Mouse (Mus musculus) ovary, adult 2 months (tissue): ENCODE results near the gene Tspan7. TPM values are rescaled to one million over a fixed set of nuclear protein-coding genes. Genes with fewer than 3 reads are reported as not detected.

Experiments
- polyA plus RNA-seq: library from polyadenylated mRNA; depleted of rRNA; stranded (reverse); fragments of >200 nt; gene quantifications from 2 replicates; pipeline ENCODE4 v1.2.3, GENCODE M21; 2012; rRNA removed

Gene Tspan7
- polyA plus RNA-seq: 33.5 and 40.3 TPM in 2 replicates

GRCm38 (mm10) chrX:10484872-10485569 is at the start of gene Tspan7:
TSS of gene Tspan7 (plus strand) at chrX:10485158.

Other genes with a start within 250 kb of the Tspan7 start
- 0.06 TPM in 1 of 2 replicates, not detected in the other for gene Otc, start 232.9 kb upstream of the Tspan7 start, polyA plus RNA-seq
- 153 and 166 TPM in 2 replicates for gene Mid1ip1, start 229.9 kb downstream of the Tspan7 start, polyA plus RNA-seq